Mouse (Mus musculus): ENCODE measurements at regions not wholly inside any gene's neighbourhood (a gene's known extent, or its start where the extent isn't known, plus 50 kb on each side); places are given as distances from the start of the nearest gene placed in this dataset.
A peak's percentile ranks its signal among the peaks of the same experiment; 100 is the strongest.

DNA sequence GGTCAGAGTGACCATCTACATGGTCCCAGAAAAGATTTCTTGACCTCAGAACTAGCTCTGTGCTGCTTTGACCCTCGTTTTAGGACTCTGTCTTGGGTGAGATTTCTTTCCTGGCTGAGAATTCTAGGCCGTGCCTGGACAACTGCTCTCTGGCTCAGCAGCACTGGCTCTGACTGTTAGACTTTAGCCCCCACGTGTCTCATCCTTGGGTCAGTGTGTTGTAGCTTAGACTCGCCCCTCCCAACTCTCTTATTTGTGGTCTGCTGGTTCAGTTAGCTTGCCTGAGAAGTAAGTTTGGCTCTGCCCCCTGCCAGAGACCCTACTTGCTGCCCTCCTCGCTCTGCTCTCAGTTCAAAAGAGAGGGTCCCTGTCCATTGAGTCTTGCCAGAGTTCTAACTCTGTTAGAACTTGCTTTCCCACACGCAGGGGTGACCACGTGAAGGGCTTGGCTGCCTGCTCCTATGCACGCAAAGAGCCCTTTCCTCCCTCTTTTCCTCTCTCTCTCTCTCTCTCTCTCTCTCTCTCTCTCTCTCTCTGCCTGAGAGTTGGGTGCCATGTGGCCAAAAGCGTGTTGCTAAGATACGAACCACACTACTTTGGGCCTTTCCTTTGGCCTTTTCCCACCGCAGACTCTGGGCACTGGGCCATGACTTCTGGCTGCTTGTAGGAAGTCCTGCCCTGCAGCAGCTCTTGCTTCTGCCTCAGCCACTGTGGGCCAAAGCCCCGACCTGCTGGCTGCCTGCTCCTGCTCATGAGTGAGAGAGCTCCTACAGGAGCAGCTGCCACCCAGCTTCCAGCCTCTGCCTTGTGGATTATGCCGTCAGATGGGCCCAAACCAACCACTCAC lies 344.2 kb upstream of the Amot start:
- peak; percentile 60 for DNase-seq

DNA sequence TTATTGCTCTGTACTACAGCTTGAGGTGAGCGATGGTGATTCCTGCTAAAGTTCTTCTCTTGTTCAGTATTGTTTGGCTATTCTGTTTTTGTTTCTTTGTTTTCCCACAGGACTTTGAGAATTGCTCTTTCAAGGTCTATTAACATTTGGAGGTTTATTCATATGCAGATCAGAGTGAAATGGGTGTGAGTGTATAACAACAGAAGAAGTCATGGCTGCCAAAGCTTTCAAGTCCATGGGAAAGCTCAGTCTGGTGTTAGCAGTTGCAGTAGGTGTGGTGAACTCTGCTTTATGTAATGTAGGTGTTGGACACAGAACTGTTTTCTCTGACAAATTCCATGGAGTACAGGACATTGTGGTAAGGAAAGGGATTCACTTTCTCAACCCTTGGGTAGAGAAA lies 328.1 kb upstream of the Amot start:
- DNase-seq = no peak

DNA sequence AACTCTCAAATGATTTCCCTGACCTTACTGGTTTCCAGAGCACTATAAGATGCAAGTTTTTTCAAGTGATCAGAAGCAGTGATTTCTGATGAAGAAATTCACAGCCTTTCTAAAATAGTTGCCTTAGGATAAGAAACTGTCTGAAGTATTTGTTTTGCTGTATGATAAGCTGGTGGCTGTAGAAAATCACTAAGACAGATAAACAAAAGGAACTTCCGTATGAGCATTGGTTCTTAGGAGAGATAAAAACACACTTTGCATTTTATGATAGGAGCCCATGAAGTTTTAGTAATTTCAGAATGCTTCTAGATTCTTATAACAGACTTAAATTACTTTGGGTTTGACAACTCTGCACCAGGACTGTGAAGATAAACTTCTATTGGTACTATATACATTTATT lies 308.0 kb upstream of the Amot start:
- no peak for DNase-seq

All from kidney, adult 9 months (tissue).